Mouse (Mus musculus): Measurements from ENCODE around the gene Agfg1.
"Not testable (repeated sequence)": the region's sequence is repeated elsewhere in the genome, so short reads cannot be mapped to it uniquely, and the experiment has no call there.

The Agfg1 gene

DNA sequence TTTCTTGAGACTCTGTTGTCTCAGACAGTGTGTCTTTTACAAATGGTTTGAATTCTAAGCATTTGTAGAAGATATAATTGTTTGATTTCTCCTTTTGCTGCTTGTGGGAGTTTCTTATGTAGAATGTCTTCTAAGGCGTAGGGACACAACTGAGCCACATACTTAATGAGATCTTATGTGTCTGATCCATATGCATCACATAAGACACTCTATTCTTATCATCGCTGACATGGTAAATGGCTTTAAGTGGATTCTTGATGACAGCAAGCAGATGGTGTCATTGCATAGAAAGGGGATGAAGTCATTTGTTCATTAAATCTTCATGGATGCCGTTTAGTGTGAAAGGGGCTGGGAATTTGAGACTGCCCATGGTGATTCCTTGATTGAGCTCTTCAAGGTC is 66.6 kb downstream of the Agfg1 start:
- DNase-seq (ENCODE audit: low spot score in 2 of 2), result no peak

GRCm38 (mm10) chr1:82913025-82913424 is 73.7 kb downstream of the Agfg1 start, which contains the start of gene A030005L19Rik:
TSS of gene A030005L19Rik (plus strand) at chr1:82913325.
- DNase-seq (ENCODE audit: low spot score in 2 of 2), result no peak

- not testable (repeated sequence) for DNase-seq (ENCODE audit: low spot score in 2 of 2)
Observed at GRCm38 (mm10) chr1:82913434-82913833, 74.2 kb downstream of the Agfg1 start.

DNA sequence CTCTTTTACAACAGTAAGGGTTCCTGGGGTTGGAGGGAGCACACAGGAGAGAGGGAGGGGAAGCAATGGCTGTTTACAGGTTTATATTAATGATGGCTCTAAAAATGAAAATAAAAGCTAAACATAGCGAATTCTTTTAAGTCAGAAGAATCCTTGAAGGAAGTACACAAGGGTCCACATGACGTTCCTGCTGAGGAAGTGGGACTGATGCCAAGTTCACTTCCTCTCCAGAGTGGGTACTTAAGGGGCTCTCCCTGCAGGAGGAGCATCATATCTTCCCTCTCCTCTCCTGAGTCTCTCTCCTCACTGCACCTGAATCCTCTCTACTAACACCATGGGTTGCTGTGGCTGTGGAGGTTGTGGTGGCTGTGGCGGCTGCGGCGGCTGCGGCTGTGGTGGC is 85.4 kb downstream of the Agfg1 start, which contains the start of gene A030014E15Rik:
A030014E15Rik (plus strand) TSS at position 268 of the 400 bp plus-strand sequence.
- DNase-seq (ENCODE audit: low spot score in 2 of 2), result no peak

DNA sequence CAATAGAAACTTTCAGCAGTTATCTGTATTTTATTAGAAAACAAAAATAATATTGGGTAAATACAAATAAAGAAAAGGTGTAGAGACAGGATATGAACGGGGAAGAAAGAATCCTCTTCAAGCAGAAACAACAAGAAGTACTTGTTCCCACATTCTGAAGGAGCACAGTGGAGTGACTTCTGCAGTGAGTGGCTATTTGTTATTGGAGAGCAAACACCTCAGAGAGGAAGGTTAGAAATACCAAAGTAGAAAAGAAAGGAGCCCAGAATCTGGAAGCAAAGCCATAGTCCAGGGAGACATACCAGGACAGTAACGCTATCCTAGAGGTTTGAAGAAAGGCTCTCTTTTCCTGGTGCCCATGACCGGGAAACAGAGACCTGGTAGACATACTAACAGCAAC is 91.3 kb downstream of the Agfg1 start:
- DNase-seq (ENCODE audit: low spot score in 2 of 2), result not testable (repeated sequence)

- DNase-seq (ENCODE audit: low spot score in 2 of 2), result not testable (repeated sequence)
Observed at GRCm38 (mm10) chr1:82931326-82931725, 92.0 kb downstream of the Agfg1 start, which contains the start of gene Gm6217. TSS of gene Gm6217 (minus strand) at chr1:82931399.

- DNase-seq (ENCODE audit: low spot score in 2 of 2), result no peak
Observed at GRCm38 (mm10) chr1:82938666-82939065, 99.4 kb downstream of the Agfg1 start.

DNA sequence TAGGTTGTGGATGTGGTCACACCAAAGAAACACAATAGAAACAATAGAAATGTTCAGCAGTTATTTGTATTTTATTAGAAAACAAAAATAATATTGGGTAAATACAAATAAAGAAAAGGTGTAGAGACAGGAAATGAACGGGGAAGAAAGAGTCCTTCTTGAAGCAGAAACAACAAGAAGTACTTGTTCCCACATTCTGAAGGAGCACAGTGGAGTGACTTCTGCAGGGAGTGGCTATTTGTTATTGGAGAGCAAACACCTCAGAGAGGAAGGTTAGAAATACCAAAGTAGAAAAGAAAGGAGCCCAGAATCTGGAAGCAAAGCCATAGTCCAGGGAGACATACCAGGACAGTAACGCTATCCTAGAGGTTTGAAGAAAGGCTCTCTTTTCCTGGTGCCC is 103.2 kb downstream of the Agfg1 start:
- peak in 1 of 2 experiments; percentile 1 for DNase-seq (ENCODE audit: low spot score in 2 of 2)

GRCm38 (mm10) chr1:82943295-82943694 is 104.0 kb downstream of the Agfg1 start, which contains the start of gene A030003K21Rik:
TSS of gene A030003K21Rik (minus strand) at chr1:82943388.
- DNase-seq (ENCODE audit: low spot score in 2 of 2), result not testable (repeated sequence)

GRCm38 (mm10) chr1:82946029-82946428 is 106.7 kb downstream of the Agfg1 start:
- not testable (repeated sequence) for DNase-seq (ENCODE audit: low spot score in 2 of 2)

DNA sequence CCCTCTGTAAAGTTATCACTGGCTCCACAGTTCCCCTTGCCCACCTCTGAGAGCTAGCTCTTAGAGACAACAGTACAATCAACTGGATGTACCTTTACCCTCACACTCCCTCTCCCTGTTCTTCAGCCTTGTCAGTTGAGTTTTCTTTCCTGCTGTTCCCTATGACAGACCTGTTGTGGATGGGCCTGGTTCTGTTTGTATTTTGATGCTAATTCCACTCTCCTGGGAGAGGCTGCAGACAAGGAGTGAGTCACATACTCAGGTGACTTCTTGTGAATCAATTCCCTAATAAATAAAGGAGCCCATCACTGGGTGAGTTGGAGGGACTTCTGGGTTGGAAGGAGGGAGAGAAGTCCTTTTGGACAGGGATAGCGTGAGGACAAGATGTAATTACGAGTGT is 109.3 kb downstream of the Agfg1 start:
- DNase-seq (ENCODE audit: low spot score in 2 of 2), result no peak

Data from spleen, postnatal 4 days (tissue).